Mouse (Mus musculus): ENCODE measurements at regions not wholly inside any gene's neighbourhood (a gene's known extent, or its start where the extent isn't known, plus 50 kb on each side); places are given as distances from the start of the nearest gene placed in this dataset.

GRCm38 (mm10) chr2:21908813-21909480 is 318.4 kb upstream of the Myo3a start:
- no peak for DNase-seq

GRCm38 (mm10) chr2:21909481-21909966 is 317.8 kb upstream of the Myo3a start:
- peak; percentile 83 to 85 for DNase-seq

GRCm38 (mm10) chr2:21917804-21918690 is 309.3 kb upstream of the Myo3a start:
- DNase-seq: peak; percentile 29 to 62

GRCm38 (mm10) chr2:21919091-21919490 is 308.2 kb upstream of the Myo3a start:
- DNase-seq: no peak

GRCm38 (mm10) chr2:21927656-21928055 is 299.6 kb upstream of the Myo3a start:
- DNase-seq: no peak

- no peak for DNase-seq
Measured at GRCm38 (mm10) chr2:21939993-21940392, 287.3 kb upstream of the Myo3a start.

GRCm38 (mm10) chr2:21940797-21941487 is 286.4 kb upstream of the Myo3a start:
- DNase-seq: peak in 1 of 2 experiments; percentile 7

- no peak for DNase-seq
Measured at GRCm38 (mm10) chr2:21941488-21942000, 285.8 kb upstream of the Myo3a start.

- DNase-seq: no peak
Measured at GRCm38 (mm10) chr2:21943676-21944075, 283.6 kb upstream of the Myo3a start.

GRCm38 (mm10) chr2:21946484-21946883 is 280.8 kb upstream of the Myo3a start:
- no peak for DNase-seq

- no peak for DNase-seq
Measured at GRCm38 (mm10) chr2:21951279-21951678, 276.0 kb upstream of the Myo3a start.

- DNase-seq: no peak
Measured at GRCm38 (mm10) chr2:21956112-21956963, 271.0 kb upstream of the Myo3a start.

- peak in 1 of 2 experiments; percentile 10 for DNase-seq
Measured at GRCm38 (mm10) chr2:21958365-21958764, 268.9 kb upstream of the Myo3a start.

- DNase-seq: no peak
Measured at GRCm38 (mm10) chr2:21958802-21959201, 268.5 kb upstream of the Myo3a start.

- no peak for DNase-seq
Measured at GRCm38 (mm10) chr2:21963343-21964026, 263.8 kb upstream of the Myo3a start.

GRCm38 (mm10) chr2:21964027-21964605 is 263.2 kb upstream of the Myo3a start:
- DNase-seq: peak; percentile 5 to 7

GRCm38 (mm10) chr2:21970774-21971406 is 256.4 kb upstream of the Myo3a start:
- DNase-seq: no peak

- DNase-seq: no peak
Measured at GRCm38 (mm10) chr2:21974599-21974998, 252.7 kb upstream of the Myo3a start.

- DNase-seq: no peak
Measured at GRCm38 (mm10) chr2:21975547-21975946, 251.8 kb upstream of the Myo3a start.

GRCm38 (mm10) chr2:21976337-21976736 is 251.0 kb upstream of the Myo3a start:
- DNase-seq: no peak

Data from kidney, postnatal 4 days (tissue).